8 mouse cellular contexts compared by ENCODE assay signal in the genomic region with DNA sequence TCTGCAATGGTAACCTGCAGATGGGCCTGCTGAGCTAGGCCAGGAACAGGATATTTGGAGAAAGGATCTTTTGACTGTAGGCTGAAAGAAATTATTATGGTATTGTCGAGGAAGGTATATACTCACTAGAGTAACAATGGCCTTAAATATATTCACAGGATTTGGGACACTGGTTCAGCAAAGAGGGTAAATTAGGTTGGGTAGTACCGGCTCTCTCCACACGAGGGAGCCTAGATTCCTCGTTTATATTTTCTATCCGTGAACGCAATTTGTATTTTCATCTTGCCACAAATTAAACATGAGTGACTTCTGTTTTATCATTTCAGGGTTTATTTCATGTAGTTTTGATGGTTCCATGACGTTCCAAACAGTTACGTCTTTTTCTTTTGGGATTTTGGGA. TPM values are rescaled to one million over a fixed set of nuclear protein-coding genes. Genes with fewer than 3 reads are reported as not detected.
A peak's percentile ranks its signal among the peaks of the same experiment; 100 is the strongest.
DNase-seq lines count a peak whose midpoint lies in the region; TF ChIP-seq lines count a peak whose summit lies in the region.
"Had no signal": no experiment of that assay in that cellular context is flagged by ENCODE, and none has a peak within 500 bp of the region (broad histone marks: within the 10 kb centered on the region; RNA-seq: fewer than 3 reads in every experiment).

No protein-coding gene starts in this region.

- H3K4me1 ChIP-seq in thymus, adult 2 months (replicated peaks; ENCODE audit: control insufficient read depth, insufficient read depth, low read length): no peaks in the 10 kb centered on the region
- H3K4me1 ChIP-seq in embryonic facial prominence, embryonic 10.5 days: peaks cover 10% of the 10 kb centered on the region
- H3K4me1 ChIP-seq in limb, embryonic 10.5 days: peaks cover 16% of the 10 kb centered on the region

- no peak overlapping the region for H3K4me3 ChIP-seq in thymus, adult 2 months (ENCODE audit: control insufficient read depth, insufficient read depth, low read length)
- H3K4me3 ChIP-seq in embryonic facial prominence, embryonic 10.5 days: no peak overlapping the region
- no peak overlapping the region for H3K4me3 ChIP-seq in limb, embryonic 10.5 days

- no peak for TF ChIP-seq CTCF in thymus, adult 2 months (IDR thresholded peaks at IDR 0.05; ENCODE audit: borderline replicate concordance, control insufficient read depth, extremely low read depth, insufficient read depth, low read length, poor library complexity)

- no peak overlapping the region for H3K27ac ChIP-seq in thymus, adult 2 months (ENCODE audit: control insufficient read depth, insufficient read depth, low read length)
- no peak overlapping the region for H3K27ac ChIP-seq in embryonic facial prominence, embryonic 10.5 days (replicated peaks)
- no peak overlapping the region for H3K27ac ChIP-seq in limb, embryonic 10.5 days

- TF ChIP-seq POLR2A in thymus, adult 2 months (IDR thresholded peaks at IDR 0.05; ENCODE audit: control insufficient read depth, extremely low read depth, insufficient read depth, low read length, poor library complexity): no peak

- 10% methylated on average over 8 of the region's 8 CpGs for WGBS in thymus, adult 2 months
- WGBS in embryonic facial prominence, embryonic 10.5 days: 11% methylated on average over 8 of the region's 8 CpGs
- WGBS in limb, embryonic 10.5 days: 15% methylated on average over 8 of the region's 8 CpGs

- no peaks in the 10 kb centered on the region for H3K27me3 ChIP-seq in thymus, adult 2 months (ENCODE audit: control insufficient read depth, insufficient read depth, low read length)
- H3K27me3 ChIP-seq in embryonic facial prominence, embryonic 10.5 days (replicated peaks; ENCODE audit: low read depth, poor library complexity, severe bottlenecking): no peaks in the 10 kb centered on the region
- H3K27me3 ChIP-seq in limb, embryonic 10.5 days (ENCODE audit: low read depth, poor library complexity, severe bottlenecking): no peaks in the 10 kb centered on the region

- H3K9me3 ChIP-seq in embryonic facial prominence, embryonic 10.5 days: no peaks in the 10 kb centered on the region
- no peaks in the 10 kb centered on the region for H3K9me3 ChIP-seq in limb, embryonic 10.5 days (replicated peaks)

- DNase-seq in thymus, adult 2 months: peak; percentile 40
- DNase-seq in thymus, adult 18-20 months: no peak
- DNase-seq in adrenal gland, postnatal 25 days: peak; percentile 64
- DNase-seq in embryonic facial prominence, embryonic 10.5 days (ENCODE audit: low spot score): peak; percentile 62
- DNase-seq in kidney, adult 8-10 months: peak; percentile 20 to 73
- DNase-seq in limb, embryonic 10.5 days (ENCODE audit: low spot score): peak; percentile 65
- DNase-seq in retina, postnatal 7 days (ENCODE audit: low read depth, low spot score): peak; percentile 33

- H3K36me3 ChIP-seq in thymus, adult 2 months (ENCODE audit: control insufficient read depth, insufficient read depth, low read length): no peaks in the 10 kb centered on the region
- no peaks in the 10 kb centered on the region for H3K36me3 ChIP-seq in embryonic facial prominence, embryonic 10.5 days (replicated peaks)
- H3K36me3 ChIP-seq in limb, embryonic 10.5 days: no peaks in the 10 kb centered on the region

RNA-seq across cellular contexts. Expression of a gene that starts 35.5 kb away (rescaled TPM):
- 16.6 and 20.5 TPM in 2 replicates for polyA plus RNA-seq in thymus, adult 2 months (2012; rRNA removed)
- total RNA-seq in adrenal gland, postnatal 25 days (2021): 49.1 and 70.1 TPM in 2 replicates
- 63.0 and 63.1 TPM in 2 replicates for polyA plus RNA-seq in embryonic facial prominence, embryonic 10.5 days (2016; fragmentation: Nextera tagmentation; extraction: Ambion mirVana)
- polyA plus RNA-seq in limb, embryonic 10.5 days (2016; fragmentation: Nextera tagmentation; extraction: Ambion mirVana): 59.7 and 68.3 TPM in 2 replicates

RNA-seq across cellular contexts. Expression of a gene that starts 35.8 kb away (rescaled TPM):
- 0.29 and 0.34 TPM in 2 replicates for polyA plus RNA-seq in thymus, adult 2 months (2012; rRNA removed)
- 21.3 and 27.9 TPM in 2 replicates for total RNA-seq in adrenal gland, postnatal 25 days (2021)
- 5.7 and 6.5 TPM in 2 replicates for polyA plus RNA-seq in embryonic facial prominence, embryonic 10.5 days (2016; fragmentation: Nextera tagmentation; extraction: Ambion mirVana)
- polyA plus RNA-seq in limb, embryonic 10.5 days (2016; fragmentation: Nextera tagmentation; extraction: Ambion mirVana): 3.0 and 6.5 TPM in 2 replicates
- total RNA-seq: neutrophil, adult 5-6 weeks had no signal

Comparison
In these comparisons a context has a peak if more than half of its experiments do, and no peak if none do; other contexts are left out.
1. DNase-seq: peak in thymus, adult 2 months (single experiment), adrenal gland, postnatal 25 days (single experiment), embryonic facial prominence, embryonic 10.5 days (single experiment), kidney, adult 8-10 months (2 of 2), limb, embryonic 10.5 days (single experiment) and retina, postnatal 7 days (single experiment); none in thymus, adult 18-20 months (0 of 2).